Mouse (Mus musculus): Measurements from ENCODE around the gene Colgalt1. TPM values are rescaled to one million over a fixed set of nuclear protein-coding genes. Genes with fewer than 3 reads are reported as not detected.

The Colgalt1 gene
- polyA plus RNA-seq, 1 experiment: 37.4 TPM

DNA sequence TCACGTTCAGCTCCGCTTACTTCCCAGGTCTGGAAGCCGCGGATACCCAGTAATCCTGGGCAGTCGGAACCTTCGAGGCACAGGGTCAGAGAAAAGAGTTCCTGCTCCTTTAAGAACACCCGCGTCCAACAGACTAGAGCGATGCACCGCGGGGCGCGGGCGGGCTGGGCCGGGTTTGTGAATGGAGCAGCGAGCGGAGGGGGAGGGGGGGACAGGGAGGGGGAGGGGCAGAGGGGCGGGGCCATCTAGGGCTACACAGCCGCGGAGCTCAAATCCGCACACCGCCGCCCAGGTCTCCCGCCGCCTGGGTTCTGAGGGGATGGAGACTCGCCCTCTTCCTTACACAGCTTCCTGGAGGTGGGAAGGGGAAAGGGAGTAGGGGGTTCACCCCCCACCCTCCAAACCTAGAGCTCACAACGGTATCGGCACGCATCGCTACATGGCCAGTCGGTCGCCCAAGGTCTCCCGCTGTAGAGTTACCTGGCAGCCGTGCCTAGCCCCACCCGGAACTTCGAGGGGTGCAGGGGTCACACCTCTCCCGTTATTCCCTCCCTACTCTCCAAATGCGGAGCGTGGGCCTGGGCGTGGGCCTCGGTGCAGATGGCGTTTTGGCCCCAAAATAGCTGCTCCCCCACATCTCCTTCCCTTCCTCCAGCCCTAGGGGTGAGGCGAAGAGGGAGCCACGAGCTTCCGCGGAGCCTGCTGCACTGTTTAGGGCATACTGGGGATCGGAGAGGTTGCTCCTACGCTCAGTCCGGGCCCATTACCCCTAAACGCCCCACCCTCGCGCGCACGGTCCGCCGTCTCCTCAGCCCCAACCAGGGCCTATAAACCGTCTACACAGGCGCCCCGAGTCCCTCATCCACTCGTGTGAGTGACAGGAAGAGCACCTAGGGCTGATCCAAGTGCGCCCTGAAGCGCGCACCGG, 60.1 kb downstream of the Colgalt1 start:
- Histone ChIP-seq H3K27me3 (ENCODE audit: control insufficient read depth, insufficient read depth, low read length) (no peaks in the 10 kb centered on the region), H3K4me3 (ENCODE audit: control insufficient read depth, low read depth, low read length) (peak overlapping the region; percentile 67), H3K36me3 (ENCODE audit: control insufficient read depth, insufficient read depth, low read length) (no peaks in the 10 kb centered on the region), H3K4me1 (ENCODE audit: control insufficient read depth, insufficient read depth, low read length) (peaks cover 19% of the 10 kb centered on the region), H3K27ac (ENCODE audit: control insufficient read depth, insufficient read depth, low read depth, low read length) (no peak overlapping the region)
- TF ChIP-seq CTCF (IDR thresholded peaks at IDR 0.05; ENCODE audit: control insufficient read depth, insufficient read depth, insufficient replicate concordance, low read depth, low read length): no peak
- no peak for TF ChIP-seq POLR2A (IDR thresholded peaks at IDR 0.05; ENCODE audit: control insufficient read depth, low read depth, low read length)

DNA sequence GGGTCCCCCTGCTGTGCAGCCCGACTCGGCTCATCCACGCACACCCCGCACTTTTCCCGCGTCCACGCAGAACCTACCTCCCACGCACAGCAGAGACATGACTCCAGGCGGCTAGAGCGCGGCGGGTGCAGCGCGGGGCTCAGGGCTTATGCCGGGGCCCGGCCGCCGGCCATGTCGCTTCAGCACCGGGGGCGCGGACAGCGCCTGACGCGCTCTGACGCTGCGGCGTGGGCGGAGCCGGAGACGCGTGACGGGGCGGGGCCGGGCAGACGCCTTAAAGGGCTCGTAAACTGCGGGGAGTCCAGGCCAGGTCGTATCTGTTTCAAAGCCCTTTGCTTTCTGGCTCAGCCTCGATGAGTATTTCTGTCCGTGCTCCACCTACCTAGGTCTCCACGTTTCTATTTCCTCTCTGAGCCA, 60.8 kb downstream of the Colgalt1 start, which contains the start of gene Unc13a:
Unc13a (minus strand) TSS at position 209 of the 417 bp plus-strand sequence.
- H3K27ac ChIP-seq (ENCODE audit: control insufficient read depth, insufficient read depth, low read depth, low read length): no peak within 1 kb of the TSS
- no peaks in the 10 kb centered on the region for H3K36me3 ChIP-seq (ENCODE audit: control insufficient read depth, insufficient read depth, low read length)
- H3K27me3 ChIP-seq (ENCODE audit: control insufficient read depth, insufficient read depth, low read length): no peaks in the 10 kb centered on the region
- H3K4me1 ChIP-seq (ENCODE audit: control insufficient read depth, insufficient read depth, low read length): peaks cover 16% of the 10 kb centered on the region
- peak within 1 kb of the TSS; percentile 67 for H3K4me3 ChIP-seq (ENCODE audit: control insufficient read depth, low read depth, low read length)
- no peak for TF ChIP-seq CTCF (IDR thresholded peaks at IDR 0.05; ENCODE audit: control insufficient read depth, insufficient read depth, insufficient replicate concordance, low read depth, low read length)
- no peak for TF ChIP-seq POLR2A (IDR thresholded peaks at IDR 0.05; ENCODE audit: control insufficient read depth, low read depth, low read length)

DNA sequence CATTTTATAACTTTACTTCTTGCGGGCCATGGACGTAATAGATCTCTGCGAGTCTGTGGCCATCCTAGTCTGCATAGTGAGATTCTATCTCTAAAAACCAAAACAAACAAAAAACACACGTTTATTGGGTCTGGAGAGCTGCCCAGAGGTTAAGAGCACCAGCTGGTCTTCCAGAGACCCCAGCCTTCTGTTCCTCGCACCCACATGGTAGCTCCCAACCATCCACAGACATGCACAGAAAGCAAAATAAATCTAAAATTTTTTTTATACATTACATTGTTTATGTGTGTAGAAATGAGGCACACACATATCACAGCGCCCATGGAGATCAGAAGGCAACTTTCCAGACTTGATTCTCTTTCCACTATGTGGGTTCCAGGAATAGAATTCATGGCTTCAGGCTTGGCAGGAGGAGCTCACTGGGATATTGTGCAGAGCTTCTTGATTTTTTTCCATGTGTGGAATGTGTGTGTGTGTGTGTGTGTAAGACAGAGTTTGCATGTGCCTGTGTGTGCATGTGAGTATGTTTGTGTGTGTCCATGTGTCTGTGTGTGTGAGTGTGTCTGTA, 61.5 kb downstream of the Colgalt1 start:
- no peak overlapping the region for H3K27ac ChIP-seq (ENCODE audit: control insufficient read depth, insufficient read depth, low read depth, low read length)
- H3K36me3 ChIP-seq (ENCODE audit: control insufficient read depth, insufficient read depth, low read length): no peaks in the 10 kb centered on the region
- H3K4me1 ChIP-seq (ENCODE audit: control insufficient read depth, insufficient read depth, low read length): peaks cover 16% of the 10 kb centered on the region
- no peak overlapping the region for H3K4me3 ChIP-seq (ENCODE audit: control insufficient read depth, low read depth, low read length)
- no peak for TF ChIP-seq CTCF (IDR thresholded peaks at IDR 0.05; ENCODE audit: control insufficient read depth, insufficient read depth, insufficient replicate concordance, low read depth, low read length)
- no peak for TF ChIP-seq POLR2A (IDR thresholded peaks at IDR 0.05; ENCODE audit: control insufficient read depth, low read depth, low read length)
- H3K27me3 ChIP-seq (ENCODE audit: control insufficient read depth, insufficient read depth, low read length): no peaks in the 10 kb centered on the region

DNA sequence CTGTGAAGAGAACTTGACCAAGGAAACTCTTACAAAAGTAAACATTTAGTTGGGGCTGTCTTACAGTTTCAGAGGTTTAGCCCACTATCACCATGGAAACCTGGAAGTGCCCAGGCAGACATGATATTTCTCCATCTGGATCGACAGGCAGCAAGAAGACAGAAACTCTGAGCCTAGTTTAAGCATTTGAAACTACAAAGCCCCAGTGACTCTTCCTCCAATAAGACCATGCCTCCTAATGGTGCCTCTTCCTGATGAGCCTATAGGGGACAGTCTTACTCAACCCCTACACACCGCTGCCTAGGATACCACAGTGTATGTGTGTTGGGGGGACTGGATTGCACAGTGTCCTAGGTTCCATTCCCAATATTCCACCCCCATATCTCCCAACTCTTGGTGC, 63.3 kb downstream of the Colgalt1 start:
- no peaks in the 10 kb centered on the region for H3K27me3 ChIP-seq (ENCODE audit: control insufficient read depth, insufficient read depth, low read length)
- TF ChIP-seq CTCF (IDR thresholded peaks at IDR 0.05; ENCODE audit: control insufficient read depth, insufficient read depth, insufficient replicate concordance, low read depth, low read length) (no peak), POLR2A (IDR thresholded peaks at IDR 0.05; ENCODE audit: control insufficient read depth, low read depth, low read length) (no peak)
- no peaks in the 10 kb centered on the region for H3K36me3 ChIP-seq (ENCODE audit: control insufficient read depth, insufficient read depth, low read length)

More for the DNA sequence above, 63.3 kb downstream of the Colgalt1 start:
- no peak overlapping the region for H3K27ac ChIP-seq (ENCODE audit: control insufficient read depth, insufficient read depth, low read depth, low read length)
- H3K4me3 ChIP-seq (ENCODE audit: control insufficient read depth, low read depth, low read length): no peak overlapping the region
- H3K4me1 ChIP-seq (ENCODE audit: control insufficient read depth, insufficient read depth, low read length): peaks cover 16% of the 10 kb centered on the region

Other genes starting within 250 kb of the Colgalt1 start
- gene Use1, start 244.2 kb upstream of the Colgalt1 start, polyA plus RNA-seq (2012; rRNA removed): 158 and 169 TPM in 2 replicates
- gene Ocel1, start 239.7 kb upstream of the Colgalt1 start, polyA plus RNA-seq (2012; rRNA removed): 36.5 and 45.0 TPM in 2 replicates
- gene Nr2f6, start 229.0 kb upstream of the Colgalt1 start, polyA plus RNA-seq (2012; rRNA removed): 10.2 and 10.8 TPM in 2 replicates
- 1.3 and 1.8 TPM in 2 replicates for gene Ushbp1, start 215.2 kb upstream of the Colgalt1 start, polyA plus RNA-seq (2012; rRNA removed)
- gene Babam1, start 214.1 kb upstream of the Colgalt1 start, polyA plus RNA-seq (2012; rRNA removed): 70.6 and 76.6 TPM in 2 replicates
- 1.9 and 2.3 TPM in 2 replicates for gene Ankle1, start 205.0 kb upstream of the Colgalt1 start, polyA plus RNA-seq (2012; rRNA removed)
- 231 and 283 TPM in 2 replicates for gene Abhd8, start 147.3 kb upstream of the Colgalt1 start, polyA plus RNA-seq (2012; rRNA removed)
- 14.2 and 19.5 TPM in 2 replicates for gene Mrpl34, start 146.0 kb upstream of the Colgalt1 start, polyA plus RNA-seq (2012; rRNA removed)
- 136 and 152 TPM in 2 replicates for gene Dda1, start 141.8 kb upstream of the Colgalt1 start, polyA plus RNA-seq (2012; rRNA removed)
- gene Ano8, start 125.0 kb upstream of the Colgalt1 start, polyA plus RNA-seq (2012; rRNA removed): 0.99 and 1.2 TPM in 2 replicates
- 6.1 and 6.3 TPM in 2 replicates for gene Gtpbp3, start 122.9 kb upstream of the Colgalt1 start, polyA plus RNA-seq (2012; rRNA removed)
- 0.95 and 2.4 TPM in 2 replicates for gene Plvap, start 99.2 kb upstream of the Colgalt1 start, polyA plus RNA-seq (2012; rRNA removed)
- 0.05 TPM in 1 of 2 replicates, not detected in the other for gene Ccdc194, start 85.3 kb upstream of the Colgalt1 start, polyA plus RNA-seq (2012; rRNA removed)
- 16.0 and 19.8 TPM in 2 replicates for gene Bst2, start 73.5 kb upstream of the Colgalt1 start, polyA plus RNA-seq (2012; rRNA removed)
- 55.1 and 61.7 TPM in 2 replicates for gene Mvb12a, start 68.1 kb upstream of the Colgalt1 start, polyA plus RNA-seq (2012; rRNA removed)
- 0.86 and 0.88 TPM in 2 replicates for gene Tmem221, start 52.1 kb upstream of the Colgalt1 start, polyA plus RNA-seq (2012; rRNA removed)
- 0.29 and 0.47 TPM in 2 replicates for gene Nxnl1, start 44.4 kb upstream of the Colgalt1 start, polyA plus RNA-seq (2012; rRNA removed)
- 72.5 and 82.1 TPM in 2 replicates for gene Slc27a1, start 42.1 kb upstream of the Colgalt1 start, polyA plus RNA-seq (2012; rRNA removed)
- 88.4 and 93.6 TPM in 2 replicates for gene Pgls, start 18.8 kb upstream of the Colgalt1 start, polyA plus RNA-seq (2012; rRNA removed)
- 2.2 and 3.9 TPM in 2 replicates for gene Fam129c, start 13.3 kb upstream of the Colgalt1 start, polyA plus RNA-seq (2012; rRNA removed)
- 0.28 and 0.33 TPM in 2 replicates for gene Unc13a, start 60.8 kb downstream of the Colgalt1 start, polyA plus RNA-seq (2012; rRNA removed)
- 6.6 and 8.4 TPM in 2 replicates for gene Jak3, start 65.3 kb downstream of the Colgalt1 start, polyA plus RNA-seq (2012; rRNA removed)
- 4,712 and 6,097 TPM in 2 replicates for gene Insl3, start 78.2 kb downstream of the Colgalt1 start, polyA plus RNA-seq (2012; rRNA removed)
- 0.17 and 0.23 TPM in 2 replicates for gene B3gnt3, start 90.8 kb downstream of the Colgalt1 start, polyA plus RNA-seq (2012; rRNA removed)
- 2.2 and 2.9 TPM in 2 replicates for gene Fcho1, start 114.7 kb downstream of the Colgalt1 start, polyA plus RNA-seq (2012; rRNA removed)

All from testis, adult 2 months (tissue).